Mouse (Mus musculus): ENCODE data around the gene Stx19.

Gene Stx19

GRCm38 (mm10) chr16:62814491-62814890 is at the start of gene Stx19:
Gene Stx19, plus strand, starts transcription at chr16:62814676.
- no peak for DNase-seq (ENCODE audit: extremely low spot score, low spot score)

- no peak for DNase-seq (ENCODE audit: extremely low spot score, low spot score)
These were observed 41.0 kb upstream of the Stx19 start for GRCm38 (mm10) chr16:62773462-62773861.

DNA sequence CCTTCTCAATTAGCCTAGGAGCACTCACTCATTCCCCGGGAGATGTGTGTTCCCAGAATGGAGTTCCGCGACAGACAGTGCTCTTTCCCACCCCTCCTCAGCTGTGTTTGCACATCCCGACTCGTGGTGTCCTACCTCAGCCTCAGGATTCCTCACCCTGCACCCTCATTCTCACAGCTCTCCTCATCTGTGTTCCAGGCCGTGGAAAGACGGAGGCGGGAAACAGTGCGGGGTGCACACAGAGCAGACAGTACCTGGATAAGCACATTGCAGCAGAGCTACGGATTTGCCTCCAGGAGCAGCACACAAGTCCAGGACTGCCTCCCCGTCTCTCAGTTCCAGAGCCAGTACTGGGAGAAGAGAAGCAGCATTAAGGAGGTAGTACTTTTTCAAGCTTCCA is 38.4 kb upstream of the Stx19 start:
- DNase-seq (ENCODE audit: extremely low spot score, low spot score) = no peak

GRCm38 (mm10) chr16:62778282-62778681 is 36.2 kb upstream of the Stx19 start:
- no peak for DNase-seq (ENCODE audit: extremely low spot score, low spot score)

- no peak for DNase-seq (ENCODE audit: extremely low spot score, low spot score)
These were observed 32.2 kb upstream of the Stx19 start for GRCm38 (mm10) chr16:62782229-62782628.

- peak; percentile 94 for DNase-seq (ENCODE audit: extremely low spot score, low spot score)
These were observed 27.7 kb upstream of the Stx19 start, which contains the start of gene Nsun3 for GRCm38 (mm10) chr16:62786621-62787331. Gene Nsun3, minus strand, starts transcription at chr16:62786818.

DNA sequence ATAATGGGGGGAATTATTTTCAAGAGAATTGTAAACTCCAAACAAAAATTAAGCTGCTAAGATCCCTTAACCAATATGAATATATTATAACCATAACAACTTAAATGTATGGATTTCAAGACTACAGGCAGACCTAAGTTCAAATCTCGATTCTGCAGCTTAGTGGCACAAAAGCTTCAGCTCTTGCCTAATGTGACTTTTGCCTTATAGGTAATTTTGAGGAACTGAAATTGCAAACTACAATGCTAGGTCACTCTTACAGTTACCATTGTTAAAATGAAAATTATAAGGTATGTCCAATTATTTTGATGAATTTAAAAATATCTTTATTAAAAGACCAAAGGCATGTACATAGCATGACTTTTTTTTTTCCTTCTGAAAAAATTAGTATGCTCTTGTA is 17.9 kb upstream of the Stx19 start:
- no peak for DNase-seq (ENCODE audit: extremely low spot score, low spot score)

DNA sequence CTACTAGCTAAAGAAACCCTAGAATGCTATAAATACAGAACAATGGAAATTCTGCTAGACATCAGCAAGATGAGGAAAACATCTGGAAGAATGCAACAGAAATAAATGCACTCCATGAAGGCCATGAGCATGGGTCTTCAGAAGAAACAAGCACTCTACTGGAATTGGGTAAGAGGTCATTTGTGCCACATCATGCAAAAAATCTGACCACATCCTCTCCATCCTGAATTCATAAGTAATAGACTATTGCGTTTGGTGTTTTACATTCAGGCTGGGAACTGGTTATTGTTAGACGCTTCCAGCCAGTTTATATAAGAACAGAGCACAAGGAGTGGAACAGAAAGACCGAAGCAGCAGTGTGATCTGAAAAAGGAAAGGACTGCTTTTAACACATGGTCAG is 15.7 kb upstream of the Stx19 start:
- no peak for DNase-seq (ENCODE audit: extremely low spot score, low spot score)

GRCm38 (mm10) chr16:62799426-62799825 is 15.1 kb upstream of the Stx19 start:
- DNase-seq (ENCODE audit: extremely low spot score, low spot score) = no peak

DNA sequence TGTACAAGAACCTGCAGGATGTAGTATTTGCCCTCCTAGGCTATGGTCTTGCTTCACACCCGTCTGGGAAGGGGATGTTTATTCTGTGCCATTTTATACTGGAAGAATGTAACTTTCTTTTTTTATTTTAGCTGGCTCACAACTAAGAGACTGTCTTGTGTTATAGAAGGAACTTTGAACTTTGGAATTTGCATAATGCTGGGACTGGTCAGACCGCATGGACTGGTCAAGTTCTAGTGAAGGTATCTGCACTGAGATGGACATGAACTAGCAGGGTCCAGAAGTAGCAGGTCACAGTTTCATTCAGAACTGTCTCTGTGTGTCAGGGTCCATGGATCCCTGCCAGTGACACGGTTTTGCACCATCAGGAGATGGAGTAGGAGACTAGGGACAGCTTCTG is 14.6 kb upstream of the Stx19 start:
- DNase-seq (ENCODE audit: extremely low spot score, low spot score) = no peak

- no peak for DNase-seq (ENCODE audit: extremely low spot score, low spot score)
These were observed 9.9 kb upstream of the Stx19 start for GRCm38 (mm10) chr16:62804621-62805020.

DNA sequence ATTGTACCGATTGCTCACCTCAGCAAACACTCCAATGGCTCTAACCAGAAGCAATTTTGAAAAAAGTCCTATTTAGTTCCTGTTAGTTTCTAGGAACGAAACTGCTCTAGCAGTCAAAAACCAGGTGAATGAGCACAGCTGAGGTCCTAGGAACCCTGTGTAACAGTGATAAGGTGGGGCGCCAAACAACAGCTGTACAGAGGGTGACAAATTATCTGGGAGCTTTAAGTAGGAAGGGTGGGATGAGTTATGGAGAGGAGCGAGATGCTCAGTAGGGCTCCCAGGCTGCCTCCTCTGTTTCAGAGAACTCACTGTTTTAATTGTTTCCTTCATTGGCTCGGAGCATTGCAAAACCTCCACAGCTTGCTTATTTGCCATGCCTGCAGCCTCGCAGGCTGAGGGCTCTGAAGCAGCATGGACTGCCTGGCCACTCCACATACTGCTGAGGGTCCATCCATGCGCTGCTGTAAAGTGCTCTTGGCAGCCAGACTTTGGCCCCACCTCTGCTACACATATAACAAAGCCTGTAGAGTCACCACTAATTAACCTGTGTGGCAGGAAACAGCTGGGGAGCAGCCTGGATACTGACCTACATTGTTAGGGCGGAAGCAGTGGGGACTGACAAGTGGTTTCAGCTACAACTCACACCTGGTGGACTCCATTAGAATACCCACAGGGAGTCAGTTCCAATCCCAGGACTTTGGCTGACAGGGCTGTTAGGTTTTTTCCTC is 7.1 kb upstream of the Stx19 start:
- DNase-seq (ENCODE audit: extremely low spot score, low spot score) = no peak

DNA sequence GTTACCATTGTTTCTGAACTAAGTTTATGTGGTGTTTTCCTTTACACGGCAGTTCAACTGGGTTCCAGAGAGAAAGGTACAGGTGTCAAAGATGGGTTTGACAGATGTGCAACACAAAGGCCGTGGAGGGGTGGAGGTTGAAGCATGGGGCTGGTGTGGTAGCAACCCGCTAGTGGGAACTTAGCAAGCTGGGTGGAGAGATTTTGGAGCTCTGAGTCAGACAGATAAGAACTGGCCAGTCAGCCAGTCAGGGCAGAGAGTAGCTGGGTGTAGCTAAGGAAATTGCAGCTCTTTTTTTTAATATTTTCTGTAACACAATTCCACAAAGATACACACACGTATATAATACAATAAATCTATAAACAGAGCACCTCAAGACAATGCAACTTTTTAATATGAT is 3.6 kb upstream of the Stx19 start:
- DNase-seq (ENCODE audit: extremely low spot score, low spot score) = no peak

DNA sequence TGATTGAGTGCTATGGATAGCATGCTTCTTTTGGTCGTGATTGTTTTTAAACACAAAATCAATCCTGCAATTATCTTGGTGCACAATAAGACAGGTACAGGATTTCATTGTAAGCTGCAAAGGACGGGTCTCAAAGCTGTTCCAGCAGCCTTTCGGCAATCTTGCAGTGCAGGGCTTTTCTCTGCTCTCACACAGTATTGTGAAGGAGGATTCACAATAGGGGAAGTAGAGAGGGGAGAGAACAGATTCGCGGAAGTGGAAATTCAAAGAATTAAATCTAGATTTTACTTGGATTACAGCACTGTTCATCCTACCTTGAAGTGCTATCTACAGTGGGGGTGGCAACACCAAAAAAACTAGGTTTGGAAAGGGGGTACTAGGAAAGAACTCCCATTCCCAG is 686 bp upstream of the Stx19 start:
- DNase-seq (ENCODE audit: extremely low spot score, low spot score) = no peak

DNA sequence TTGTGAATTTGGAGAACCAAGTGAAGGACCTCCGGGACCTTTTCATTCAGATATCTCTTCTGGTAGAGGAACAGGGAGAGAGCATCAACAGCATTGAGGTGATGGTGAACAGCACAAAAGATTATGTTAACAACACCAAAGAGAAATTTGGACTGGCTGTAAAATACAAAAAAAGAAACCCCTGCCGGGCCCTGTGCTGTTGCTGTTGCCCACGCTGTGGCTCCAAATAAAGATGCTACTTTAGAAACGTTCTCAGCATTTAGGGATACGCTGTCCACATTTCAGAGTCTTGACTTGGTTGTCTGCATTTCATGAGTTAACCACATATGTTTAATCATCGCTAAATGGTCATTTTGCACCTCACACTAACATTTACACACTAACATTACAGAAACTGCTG is 8.0 kb downstream of the Stx19 start:
- DNase-seq (ENCODE audit: extremely low spot score, low spot score) = no peak

DNA sequence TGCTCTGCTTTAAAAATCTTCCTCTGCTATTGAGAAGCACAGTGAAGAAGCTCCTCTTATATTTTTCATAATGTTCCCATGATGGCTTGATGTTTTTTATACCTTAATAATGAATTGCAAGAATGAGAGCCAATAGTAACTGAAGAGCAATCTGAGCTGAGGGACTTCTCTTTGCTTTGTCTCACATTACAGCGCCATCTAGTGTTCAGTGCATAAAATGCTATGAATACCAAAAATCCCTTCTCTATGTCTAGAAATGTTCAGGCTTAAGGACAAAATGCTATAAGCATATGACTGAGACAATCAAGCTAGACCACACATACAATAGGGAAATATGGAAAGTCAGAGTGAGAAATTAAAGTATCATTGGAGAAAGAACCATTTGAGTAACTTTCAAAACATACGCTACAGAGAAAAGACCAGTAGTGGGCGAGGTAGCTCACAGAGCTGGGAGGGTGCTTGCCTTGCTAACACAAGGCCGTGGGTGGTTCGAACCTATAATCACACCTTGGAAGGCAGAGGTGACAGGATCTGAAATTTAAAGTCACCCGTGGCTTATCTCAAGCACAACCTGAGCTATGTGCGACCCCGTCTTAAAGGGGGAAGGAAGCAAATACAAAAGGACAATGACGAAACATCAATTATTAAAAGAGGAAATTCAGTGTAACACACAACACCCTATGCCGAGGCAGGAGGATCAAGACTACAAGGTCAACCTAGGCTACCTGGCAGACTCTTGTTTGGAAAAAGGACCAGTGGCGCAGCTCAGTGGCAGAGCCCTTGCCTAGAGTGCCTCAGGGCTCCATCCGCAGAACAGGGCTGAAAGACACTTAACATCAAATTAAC is 11.9 kb downstream of the Stx19 start:
- DNase-seq (ENCODE audit: extremely low spot score, low spot score) = no peak

GRCm38 (mm10) chr16:62832027-62832426 is 17.6 kb downstream of the Stx19 start:
- no peak for DNase-seq (ENCODE audit: extremely low spot score, low spot score)

DNA sequence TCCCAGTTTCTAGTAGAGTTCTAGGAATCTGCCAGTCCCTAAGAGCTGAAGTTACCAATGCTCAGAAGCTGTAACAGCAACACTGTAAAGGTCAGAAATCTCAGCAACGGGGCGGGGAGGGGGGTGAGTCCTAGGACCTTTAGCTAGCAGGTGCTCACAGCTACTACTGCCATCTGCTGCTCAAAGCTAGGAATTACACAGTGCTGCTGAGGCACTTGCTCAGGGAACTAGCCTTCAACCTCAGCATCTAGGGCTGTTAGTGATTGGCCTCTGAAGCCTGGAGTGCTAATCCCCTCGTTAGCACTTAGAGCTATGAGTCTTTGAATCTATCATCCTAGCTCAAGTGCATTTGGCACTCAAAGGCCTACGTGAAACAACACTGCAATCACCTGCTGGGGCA is 18.0 kb downstream of the Stx19 start:
- DNase-seq (ENCODE audit: extremely low spot score, low spot score) = peak; percentile 44

DNA sequence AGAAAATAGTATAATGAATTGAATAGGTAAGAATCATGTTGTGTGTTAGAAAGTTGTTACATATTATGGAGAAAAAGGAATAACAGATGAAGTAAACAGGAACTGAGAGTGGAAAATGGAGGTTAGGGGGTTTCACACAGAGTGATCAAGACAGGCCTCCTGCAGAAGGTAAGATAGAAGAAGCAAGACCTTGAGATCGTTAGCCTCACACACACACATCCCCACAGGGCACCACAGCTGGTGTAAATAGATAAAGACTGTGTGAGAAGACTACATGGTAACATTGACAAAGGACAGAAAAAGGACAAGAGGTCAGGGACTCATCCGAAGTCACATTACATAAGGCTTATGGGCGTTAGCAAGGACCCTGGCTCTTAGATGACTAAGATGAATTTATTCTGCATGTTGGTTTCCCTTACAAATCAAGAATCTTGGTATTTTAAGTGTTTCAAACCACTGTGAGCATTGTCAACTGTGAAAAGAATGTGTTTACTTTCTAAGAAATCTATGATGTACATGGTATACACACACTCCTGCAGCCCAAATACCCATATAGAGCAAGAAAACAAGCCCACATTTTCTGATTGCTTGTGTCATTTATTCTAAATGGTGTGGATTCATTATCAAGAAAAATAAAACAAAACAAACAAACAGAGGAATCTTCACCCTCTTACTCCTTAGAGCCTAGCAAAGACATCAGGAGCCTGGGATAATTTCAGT is 19.7 kb downstream of the Stx19 start:
- DNase-seq (ENCODE audit: extremely low spot score, low spot score) = no peak

DNA sequence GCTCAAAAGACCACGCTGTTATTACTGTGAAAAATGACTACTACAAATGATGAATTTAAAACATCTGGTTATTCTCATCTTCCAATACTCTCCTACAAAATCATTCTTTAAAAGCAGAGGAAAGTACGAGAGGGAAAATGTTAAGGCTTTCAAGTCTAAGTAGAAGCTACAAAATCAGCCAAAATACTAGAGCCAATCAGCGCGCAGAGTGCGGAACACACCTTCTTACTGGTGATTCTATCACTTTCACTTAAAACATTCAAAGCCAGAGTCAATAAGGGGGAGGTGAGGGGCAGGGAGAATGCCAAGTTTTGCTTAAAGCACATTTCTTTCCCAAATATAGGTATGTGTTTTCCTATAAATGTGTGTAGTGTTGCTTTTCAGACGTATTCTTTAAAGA is 30.9 kb downstream of the Stx19 start:
- DNase-seq (ENCODE audit: extremely low spot score, low spot score) = no peak

DNA sequence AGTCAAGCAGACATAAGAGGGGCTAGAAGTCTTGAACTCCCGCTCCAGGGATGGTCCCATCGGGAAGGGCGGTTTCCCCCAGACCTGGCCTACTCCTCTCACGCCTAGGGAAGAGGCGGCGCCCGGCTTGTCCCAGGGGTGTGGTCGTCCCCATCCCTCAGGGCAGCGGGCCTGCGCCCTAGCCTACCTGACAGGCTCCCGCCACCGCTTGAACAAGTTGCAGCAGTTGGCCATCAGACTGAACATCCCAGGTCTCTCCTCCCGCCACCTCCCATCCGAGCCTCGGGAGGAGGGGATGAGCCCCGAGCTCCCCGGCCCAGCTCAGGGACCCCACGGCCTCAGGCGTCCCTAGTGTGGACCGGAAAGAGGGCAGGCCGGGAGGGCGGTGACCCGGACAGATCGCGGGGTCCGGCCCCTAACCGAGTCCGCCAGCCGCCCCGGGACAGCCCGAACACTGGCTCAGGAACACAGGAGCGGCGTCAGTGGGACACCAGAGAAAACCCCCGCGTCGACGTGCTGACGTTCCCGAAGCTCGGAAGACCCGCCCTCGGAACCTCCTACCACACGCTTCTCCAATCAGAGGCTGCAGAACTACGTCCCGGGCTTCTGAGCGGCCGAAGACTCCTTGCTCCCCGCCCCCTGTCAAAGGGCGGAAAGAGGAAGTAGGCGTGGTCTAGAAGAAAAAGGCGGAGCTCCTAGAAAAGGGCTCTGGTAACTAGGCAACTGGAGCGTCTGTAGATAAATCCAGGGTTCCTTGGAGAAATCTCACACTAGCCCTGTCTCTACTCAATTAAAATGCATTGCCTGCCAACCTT is 32.2 kb downstream of the Stx19 start, which contains the start of gene Arl13b:
TSS of gene Arl13b (minus strand) at position 543 of the 815 bp plus-strand sequence.
- DNase-seq (ENCODE audit: extremely low spot score, low spot score) = peak; percentile 89

Data from neural tube, embryonic 10.5 days (tissue).